Mouse (Mus musculus) gastrocnemius, adult 18-20 months (tissue): ENCODE measurements around the gene Olfr544. TPM values are rescaled to one million over a fixed set of nuclear protein-coding genes. Genes with fewer than 3 reads are reported as not detected.
A peak's percentile ranks its signal among the peaks of the same experiment; 100 is the strongest.
"Not testable (repeated sequence)": the region's sequence is repeated elsewhere in the genome, so short reads cannot be mapped to it uniquely, and the experiment has no call there.

Experiments used
- DNase-seq: peaks from one replicate; pipeline ENCODE4 v3.0.0; 2021; ENCODE audit warnings: low spot score
- long read RNA-seq, 2 experiments: library from polyadenylated mRNA; stranded (forward); transcript quantifications; one replicate each; pipeline ENCODE4 v2.0.0; 2021
- total RNA-seq, 2 experiments: library from RNA; stranded (reverse); gene quantifications; 2 replicates each; pipeline ENCODE4 v1.2.3; 2021

Olfr544 gene
- total RNA-seq = not detected
- long read RNA-seq, experiment 1 = 0 reads
- long read RNA-seq, experiment 2 = 0 reads

- no peak for DNase-seq
Measured at GRCm38 (mm10) chr7:102488161-102488560, at the start of gene Olfr544. TSS of gene Olfr544 (minus strand) at chr7:102488313.

GRCm38 (mm10) chr7:102534449-102534848, 46.3 kb upstream of the Olfr544 start, which contains the start of gene Olfr547:
TSS of gene Olfr547 (plus strand) at chr7:102534749.
- no peak for DNase-seq

GRCm38 (mm10) chr7:102529052-102529451, 40.9 kb upstream of the Olfr544 start:
- DNase-seq = no peak

GRCm38 (mm10) chr7:102517051-102517335, 28.9 kb upstream of the Olfr544 start:
- DNase-seq = no peak

GRCm38 (mm10) chr7:102516261-102517050, 28.3 kb upstream of the Olfr544 start:
- DNase-seq = no peak

GRCm38 (mm10) chr7:102514144-102514543, 26.0 kb upstream of the Olfr544 start:
- no peak for DNase-seq

- peak; percentile 72 for DNase-seq
Measured at GRCm38 (mm10) chr7:102512814-102513435, 24.8 kb upstream of the Olfr544 start.

GRCm38 (mm10) chr7:102511927-102512326, 23.8 kb upstream of the Olfr544 start:
- no peak for DNase-seq

- DNase-seq = no peak
Measured at GRCm38 (mm10) chr7:102509726-102510125, 21.6 kb upstream of the Olfr544 start.

- DNase-seq = no peak
Measured at GRCm38 (mm10) chr7:102508666-102509065, 20.6 kb upstream of the Olfr544 start.

GRCm38 (mm10) chr7:102508066-102508465, 20.0 kb upstream of the Olfr544 start:
- DNase-seq = no peak

GRCm38 (mm10) chr7:102506848-102507247, 18.7 kb upstream of the Olfr544 start:
- DNase-seq = peak; percentile 76

- no peak for DNase-seq
Measured at GRCm38 (mm10) chr7:102501986-102502385, 13.9 kb upstream of the Olfr544 start.

GRCm38 (mm10) chr7:102499473-102499872, 11.4 kb upstream of the Olfr544 start, which contains the start of gene Olfr545:
TSS of gene Olfr545 (minus strand) at chr7:102499573.
- DNase-seq = no peak

GRCm38 (mm10) chr7:102494416-102494815, 6.3 kb upstream of the Olfr544 start:
- DNase-seq = not testable (repeated sequence)

- DNase-seq = no peak
Measured at GRCm38 (mm10) chr7:102486105-102486504, 2.0 kb downstream of the Olfr544 start.

GRCm38 (mm10) chr7:102484766-102485165, 3.3 kb downstream of the Olfr544 start:
- DNase-seq = not testable (repeated sequence)

GRCm38 (mm10) chr7:102483665-102484064, 4.4 kb downstream of the Olfr544 start:
- DNase-seq = no peak

- DNase-seq = no peak
Measured at GRCm38 (mm10) chr7:102481579-102481978, 6.5 kb downstream of the Olfr544 start, which contains the start of gene Olfr543. TSS of gene Olfr543 (minus strand) at chr7:102481679.

GRCm38 (mm10) chr7:102480821-102481220, 7.3 kb downstream of the Olfr544 start:
- no peak for DNase-seq

GRCm38 (mm10) chr7:102479368-102480078, 8.6 kb downstream of the Olfr544 start:
- peak; percentile 14 for DNase-seq

- DNase-seq = no peak
Measured at GRCm38 (mm10) chr7:102478926-102479325, 9.2 kb downstream of the Olfr544 start.
